14 mouse cellular contexts compared by ENCODE assay signal in the genomic region with DNA sequence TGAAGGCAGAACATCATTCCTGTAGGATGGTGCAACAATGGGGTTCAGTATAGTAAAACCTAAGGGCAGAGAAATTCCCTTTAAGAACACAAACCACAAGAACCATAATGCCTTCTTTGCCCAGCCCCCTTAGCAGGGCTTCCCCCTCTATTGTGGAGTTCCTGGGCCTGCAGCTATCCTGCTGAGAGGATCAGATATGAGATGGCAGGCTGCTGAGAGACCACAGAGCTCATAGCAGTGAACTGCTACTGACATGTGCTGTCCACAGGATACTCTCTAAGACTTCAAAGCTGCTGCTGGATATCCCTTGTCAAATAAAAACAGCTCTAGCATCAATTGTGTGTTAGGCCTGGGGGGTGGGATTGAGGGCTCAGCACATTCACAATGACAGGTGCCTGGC.
"Had no signal": no experiment of that assay in that cellular context is flagged by ENCODE, and none has a peak within 500 bp of the region (broad histone marks: within the 10 kb centered on the region; RNA-seq: fewer than 3 reads in every experiment).

No protein-coding gene starts in this region.

- H3K36me3 ChIP-seq: kidney, embryonic 15.5 days; limb, embryonic 13.5 days; midbrain, embryonic 12.5 days; neural tube, embryonic 15.5 days had no signal

- H3K27ac ChIP-seq: kidney, embryonic 15.5 days; limb, embryonic 13.5 days; liver, embryonic 14.5 days; midbrain, embryonic 12.5 days; neural tube, embryonic 15.5 days had no signal

- H3K9me3 ChIP-seq: kidney, embryonic 15.5 days had no signal

- H3K4me1 ChIP-seq: kidney, embryonic 15.5 days; limb, embryonic 13.5 days; midbrain, embryonic 12.5 days; neural tube, embryonic 15.5 days had no signal

- ATAC-seq: intestine, embryonic 16.5 days had no signal

- H3K4me2 ChIP-seq: kidney, embryonic 15.5 days; limb, embryonic 13.5 days; midbrain, embryonic 12.5 days; neural tube, embryonic 15.5 days had no signal

- H3K4me3 ChIP-seq: kidney, embryonic 15.5 days; limb, embryonic 13.5 days; midbrain, embryonic 12.5 days; neural tube, embryonic 15.5 days had no signal

- H3K9ac ChIP-seq: kidney, embryonic 15.5 days; limb, embryonic 13.5 days; liver, embryonic 14.5 days; midbrain, embryonic 12.5 days; neural tube, embryonic 15.5 days had no signal

- DNase-seq: kidney, adult 2 months; kidney, postnatal 14 days; left cerebral cortex, postnatal 4 days; lung, adult 18-20 months; right cerebral cortex, postnatal 4 days; spleen, adult 18-20 months; thymus, adult 18-20 months; thymus, postnatal 14 days had no signal

- H3K27me3 ChIP-seq: kidney, embryonic 15.5 days; limb, embryonic 13.5 days; midbrain, embryonic 12.5 days; neural tube, embryonic 15.5 days had no signal
